Mouse (Mus musculus) mouse embryonic stem cell (cell line): ENCODE data around the gene Mcrip1.
"Not testable (repeated sequence)": the region's sequence is repeated elsewhere in the genome, so short reads cannot be mapped to it uniquely, and the experiment has no call there.

Source experiments
- in situ Hi-C, 2 experiments: fragments of 300-500 bp; cut with MboI; formaldehyde crosslinking; loops; 1 replicate in 1 of 2; 3 replicates in 1 of 2; pipeline ENCODE4 v1.14.3; 2019 to 2020; ENCODE audit warnings: low sequenced_read_pairs in 2 of 2, low pct_unique_long_range_greater_than_20kb in 1 of 2, mixed read lengths in 1 of 2; ENCODE audit not compliant: unreplicated experiment in 1 of 2

Gene Mcrip1

DNA sequence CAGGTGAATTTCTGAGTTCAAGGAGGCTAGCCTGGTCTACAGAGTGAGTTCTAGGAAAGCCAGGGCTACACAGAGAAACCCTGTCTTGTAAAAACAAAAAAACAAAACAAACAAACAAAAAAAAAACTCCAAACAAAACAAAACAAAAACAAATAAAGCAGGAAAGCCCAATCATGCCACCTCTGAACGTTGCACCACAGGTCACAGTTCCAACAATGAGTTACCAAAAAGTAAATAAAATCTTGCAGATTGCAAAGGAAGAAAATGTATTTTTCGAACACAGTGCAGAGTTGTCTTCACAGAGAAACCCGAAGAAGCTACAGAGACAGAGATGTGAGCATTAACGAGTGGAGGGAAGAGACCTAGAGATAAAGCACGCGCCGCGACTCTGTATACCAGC lies 26.9 kb downstream of the Mcrip1 start:
- in situ Hi-C loops = no loop called here

DNA sequence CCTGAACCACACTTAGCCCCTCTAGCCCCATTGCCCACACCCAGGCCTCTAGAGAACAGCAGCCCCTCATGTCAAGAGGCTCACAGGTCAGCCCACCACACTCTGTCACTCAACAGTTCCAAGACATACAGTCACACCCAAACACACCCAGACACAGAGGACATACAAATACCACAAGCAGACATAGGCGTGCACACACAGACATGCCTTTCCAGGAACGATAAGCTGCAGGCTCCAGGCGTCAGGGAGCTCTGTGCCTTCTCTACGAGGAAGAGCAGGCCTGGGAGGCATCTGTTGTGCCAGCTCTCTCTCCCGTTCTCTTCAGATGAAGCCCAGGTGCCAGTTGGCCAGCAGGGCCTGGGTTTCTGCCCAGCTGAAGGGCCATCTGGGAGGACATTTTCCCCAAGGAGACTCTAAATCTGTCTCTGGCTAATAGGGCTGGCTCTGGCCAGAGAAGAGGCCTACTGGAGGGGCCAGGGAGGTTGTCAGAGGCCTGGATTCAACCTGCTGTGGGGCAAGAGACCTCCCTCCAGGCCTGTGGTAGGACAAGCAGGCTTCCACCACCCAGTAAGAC lies 28.5 kb downstream of the Mcrip1 start:
- in situ Hi-C loops = no loop called here

DNA sequence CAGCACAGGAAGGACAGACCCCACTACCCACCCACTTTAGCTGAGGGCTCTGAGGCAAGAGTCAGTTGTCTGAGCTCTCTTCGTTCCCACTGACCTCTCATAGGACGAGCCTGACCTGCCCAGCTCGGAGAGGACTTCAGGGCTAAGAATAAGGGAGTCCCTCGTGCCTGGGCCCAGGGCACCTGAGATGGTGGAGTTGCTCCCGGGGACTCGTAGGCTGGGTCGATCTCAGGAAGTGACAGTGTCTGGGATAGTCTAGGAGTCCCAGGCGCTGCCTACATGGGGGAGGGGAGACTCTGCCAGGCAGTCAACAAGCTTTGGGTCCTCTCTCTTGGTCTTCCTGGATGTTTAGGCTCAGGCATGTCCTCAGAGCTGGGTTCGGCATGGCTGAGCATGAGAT lies 29.0 kb downstream of the Mcrip1 start:
- in situ Hi-C loops = no loop called here

DNA sequence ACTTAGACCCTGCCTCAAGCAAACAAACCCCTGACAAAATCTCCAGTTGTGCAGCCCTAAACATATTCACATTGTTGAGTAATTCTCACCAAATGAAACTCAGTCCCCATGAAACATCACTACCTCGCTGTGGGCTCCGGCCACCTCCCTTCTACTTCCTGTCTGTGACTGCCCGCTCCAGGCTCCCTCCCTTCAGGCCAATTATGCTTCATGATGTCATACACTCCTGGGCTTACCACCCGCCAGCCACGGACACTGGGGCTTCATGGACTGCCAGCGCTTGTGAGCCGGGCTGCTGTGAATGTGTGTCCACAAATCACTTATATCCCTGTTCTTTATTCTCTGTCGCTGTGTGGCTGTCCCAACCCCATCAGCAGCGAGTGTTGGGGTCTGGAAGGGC lies 29.8 kb downstream of the Mcrip1 start:
- in situ Hi-C loops = loop anchor here in 1 of 2 experiments (5.0 kb wide), 1 partner anchor 43 kb away; no protein-coding TSS in a partner anchor

DNA sequence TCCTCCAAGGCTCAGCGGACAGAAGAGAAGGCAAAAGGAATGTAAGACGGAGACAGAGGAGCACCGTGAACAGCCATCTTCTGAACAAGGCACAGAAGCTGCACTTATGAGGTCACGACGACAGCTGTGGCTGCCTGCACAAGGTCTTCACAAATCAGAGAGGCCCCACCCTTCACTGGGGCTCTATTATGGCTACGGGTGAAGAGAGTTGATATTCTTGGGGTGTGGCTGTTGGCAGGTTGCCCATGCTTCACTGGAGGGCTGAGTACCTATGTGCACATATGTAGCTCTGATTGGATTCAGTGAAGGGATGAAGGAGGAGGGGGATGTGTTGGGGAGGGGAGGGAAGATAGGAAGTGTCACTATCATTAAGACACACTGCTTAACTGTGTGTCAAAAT lies 31.0 kb downstream of the Mcrip1 start:
- in situ Hi-C loops = loop anchor here in 1 of 2 experiments (5.0 kb wide), 1 partner anchor 44 kb away; no protein-coding TSS in a partner anchor

DNA sequence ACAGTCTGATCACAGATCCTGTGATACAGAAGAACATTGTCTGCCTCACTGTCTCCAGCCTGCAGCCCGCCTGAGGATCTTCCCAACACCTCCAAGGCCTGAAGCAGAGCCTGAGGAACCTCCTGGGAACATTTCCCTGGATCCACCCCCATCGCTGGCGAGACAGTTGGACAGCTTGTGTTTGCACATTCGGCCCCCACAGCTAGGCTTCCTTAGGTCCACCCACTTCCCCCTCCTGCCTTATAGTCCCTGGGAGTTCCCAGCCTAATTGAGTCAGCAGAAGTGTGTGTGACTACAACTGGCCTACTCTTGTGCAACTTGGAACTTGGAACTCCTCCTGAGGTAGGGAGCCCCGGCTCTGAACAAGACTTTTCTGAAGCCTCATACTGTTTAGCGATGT lies 31.5 kb downstream of the Mcrip1 start:
- in situ Hi-C loops = loop anchor here in 1 of 2 experiments (5.0 kb wide), 1 partner anchor 44 kb away; no protein-coding TSS in a partner anchor

DNA sequence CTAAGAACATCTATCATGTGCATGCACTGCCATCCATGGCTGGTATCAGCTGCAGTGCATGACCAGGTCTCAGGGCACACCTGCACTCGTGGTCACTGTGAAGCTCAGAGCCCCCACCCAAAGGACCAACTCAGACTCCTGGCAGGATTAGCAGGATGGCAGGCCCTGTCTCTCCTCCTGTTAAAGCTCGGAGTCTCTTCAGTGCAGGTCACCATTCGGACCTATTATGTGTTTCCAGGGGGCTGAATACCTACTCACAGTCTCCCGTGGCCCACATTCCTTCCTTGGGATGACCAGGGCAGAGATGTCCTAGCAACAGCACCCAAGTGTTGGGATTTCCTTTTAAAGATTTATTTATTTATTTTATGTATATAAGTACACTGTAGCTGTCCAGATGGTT lies 32.4 kb downstream of the Mcrip1 start:
- in situ Hi-C loops = loop anchor here in 1 of 2 experiments (5.0 kb wide), 1 partner anchor 45 kb away; no protein-coding TSS in a partner anchor

DNA sequence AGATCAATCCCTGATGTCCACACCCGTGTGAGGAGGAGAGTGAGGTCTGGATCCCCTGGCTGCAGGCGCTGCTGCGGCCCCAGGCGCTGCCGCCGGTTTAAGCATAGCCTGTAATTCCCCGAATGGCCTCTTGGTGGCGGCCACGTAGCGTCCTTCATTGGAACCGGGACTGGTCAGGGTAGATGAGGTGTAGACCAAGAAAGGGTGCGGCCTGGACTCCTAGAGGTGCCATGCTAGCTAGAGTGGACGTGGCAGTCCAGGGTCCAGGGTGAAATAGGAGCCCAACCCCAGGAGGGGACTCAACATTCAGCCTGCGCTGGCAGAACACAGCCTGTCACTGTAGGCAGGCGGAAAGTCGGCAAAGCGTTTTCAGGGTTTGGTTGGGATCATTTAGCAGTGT lies 33.9 kb downstream of the Mcrip1 start:
- in situ Hi-C loops = loop anchor here in 1 of 2 experiments (5.0 kb wide), 1 partner anchor 47 kb away; no protein-coding TSS in a partner anchor

DNA sequence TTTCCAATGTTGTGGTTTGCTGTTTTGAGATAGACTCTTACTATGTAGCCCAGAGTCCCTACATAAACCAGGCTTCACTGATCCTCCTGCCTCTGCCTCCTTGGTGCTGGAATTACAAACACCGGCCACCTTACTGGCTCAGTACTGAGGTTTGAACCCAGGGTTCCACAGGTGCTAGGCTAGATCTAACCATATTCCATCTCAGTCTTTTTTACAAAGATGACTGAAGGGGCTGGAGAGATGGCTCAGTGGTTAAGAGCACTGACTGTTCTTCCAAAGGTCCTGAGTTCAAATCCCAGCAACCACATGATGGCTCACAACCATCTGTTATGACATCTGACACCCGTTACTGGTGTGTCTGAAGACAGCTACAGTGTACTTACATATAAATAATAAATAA lies 35.3 kb downstream of the Mcrip1 start:
- in situ Hi-C loops = not testable (repeated sequence)

DNA sequence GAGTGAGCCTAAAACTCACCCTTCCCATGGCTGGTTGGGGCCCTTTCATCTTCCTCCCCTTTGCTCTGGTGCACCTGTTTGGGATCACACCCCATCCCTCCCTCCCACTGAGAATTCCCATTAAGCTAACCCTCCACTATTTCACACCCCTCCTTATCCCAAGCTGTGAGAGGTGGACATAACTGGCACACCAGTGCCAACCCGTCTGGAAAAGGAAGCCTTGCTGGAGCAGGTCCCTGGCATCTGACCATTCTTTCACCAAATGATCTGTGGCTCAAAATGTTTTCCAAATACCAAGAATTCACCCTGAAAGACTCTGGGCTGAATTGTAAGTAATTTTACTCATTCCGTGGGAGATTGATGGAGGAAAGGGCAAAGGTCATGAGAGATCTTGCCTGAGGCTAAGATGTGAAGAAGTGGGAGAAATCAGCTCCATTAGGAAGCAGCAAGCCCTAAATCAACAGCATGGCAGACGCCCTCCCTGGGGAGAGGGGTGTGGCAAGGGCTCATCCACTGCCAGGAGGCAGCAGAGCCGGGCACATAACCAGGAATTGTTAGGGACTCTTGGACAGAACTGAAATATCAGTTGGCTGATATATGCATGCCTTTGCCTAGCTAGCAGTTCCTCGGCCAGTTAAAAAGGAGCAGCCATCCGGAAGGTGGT lies 36.6 kb downstream of the Mcrip1 start:
- in situ Hi-C loops = no loop called here

DNA sequence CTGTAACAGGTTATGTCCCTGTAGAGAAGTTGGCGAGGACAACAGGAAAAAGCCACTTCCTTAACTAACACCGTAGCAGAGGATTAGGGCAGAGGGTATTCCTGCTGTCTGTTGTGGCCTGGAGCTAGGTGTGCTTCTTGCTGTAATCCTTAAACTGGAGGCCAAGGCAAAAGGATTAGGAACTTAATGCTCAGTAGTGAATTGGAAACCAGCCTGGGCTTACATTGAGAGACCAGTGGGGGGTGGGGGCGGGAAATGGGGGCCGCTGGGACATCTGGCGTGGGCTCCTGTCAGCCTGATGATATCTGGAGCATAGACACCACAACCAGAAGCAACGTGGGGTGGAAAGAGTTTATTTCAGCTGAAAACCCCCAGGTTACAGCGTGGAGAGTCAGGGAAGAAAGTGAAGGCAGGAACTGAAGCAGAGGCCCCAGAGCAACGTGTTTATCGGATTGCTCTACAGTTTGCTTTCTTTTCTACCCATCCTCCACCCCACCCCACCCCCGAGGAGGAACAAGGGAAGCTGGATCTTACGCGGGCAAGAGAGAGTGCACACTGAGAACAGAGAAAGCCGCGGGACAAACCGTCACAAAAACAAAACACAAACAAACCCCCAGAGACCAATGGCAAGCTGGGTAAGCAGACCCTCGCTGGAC lies 39.0 kb downstream of the Mcrip1 start:
- in situ Hi-C loops = no loop called here

DNA sequence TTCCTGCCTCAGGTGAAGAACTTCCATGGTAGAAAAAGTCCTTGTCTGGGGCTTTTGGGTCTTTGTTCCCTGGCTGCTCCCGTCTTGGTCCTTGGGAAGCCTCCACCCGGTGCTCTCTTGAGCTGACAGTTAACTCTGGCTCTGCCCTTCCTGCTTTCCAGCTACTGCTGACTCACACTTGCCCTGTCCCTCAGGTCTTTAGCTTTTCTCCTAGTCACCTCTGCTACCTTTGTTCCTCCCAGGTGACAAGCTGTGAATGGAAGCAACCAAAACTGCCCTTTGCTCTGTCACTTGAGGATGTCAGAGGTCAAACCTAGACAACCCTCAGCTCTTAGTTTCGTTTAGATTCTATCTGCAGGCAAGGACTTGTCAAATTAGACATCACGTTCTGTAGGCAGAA lies 39.6 kb downstream of the Mcrip1 start:
- in situ Hi-C loops = no loop called here

DNA sequence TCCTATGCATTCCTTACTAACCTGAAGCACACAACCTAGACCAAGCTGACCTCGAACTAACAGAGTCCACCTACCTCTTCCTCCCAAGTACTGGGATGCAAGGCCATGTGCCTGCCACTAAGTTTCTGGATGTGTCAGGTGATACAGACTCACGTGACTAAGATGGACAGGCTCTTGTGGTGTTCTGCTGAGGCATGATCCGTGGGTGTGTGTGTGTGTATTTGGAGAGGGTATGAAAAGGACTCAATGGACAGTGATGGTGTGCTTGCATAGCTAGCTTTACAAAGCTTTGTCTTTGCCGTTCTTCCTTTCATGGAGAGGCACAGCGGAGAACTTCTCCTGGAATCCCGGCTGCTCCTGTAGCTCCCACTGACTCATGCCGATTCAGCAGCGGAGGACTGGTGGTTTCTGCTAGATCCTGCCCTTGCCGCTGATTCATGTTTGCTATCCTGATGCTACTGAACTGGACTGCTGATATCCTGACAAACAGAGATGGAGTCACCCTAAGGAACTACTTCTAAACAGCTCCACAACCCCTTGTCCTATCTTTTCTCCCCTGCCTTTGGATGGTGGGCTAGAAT lies 41.1 kb downstream of the Mcrip1 start:
- in situ Hi-C loops = no loop called here

DNA sequence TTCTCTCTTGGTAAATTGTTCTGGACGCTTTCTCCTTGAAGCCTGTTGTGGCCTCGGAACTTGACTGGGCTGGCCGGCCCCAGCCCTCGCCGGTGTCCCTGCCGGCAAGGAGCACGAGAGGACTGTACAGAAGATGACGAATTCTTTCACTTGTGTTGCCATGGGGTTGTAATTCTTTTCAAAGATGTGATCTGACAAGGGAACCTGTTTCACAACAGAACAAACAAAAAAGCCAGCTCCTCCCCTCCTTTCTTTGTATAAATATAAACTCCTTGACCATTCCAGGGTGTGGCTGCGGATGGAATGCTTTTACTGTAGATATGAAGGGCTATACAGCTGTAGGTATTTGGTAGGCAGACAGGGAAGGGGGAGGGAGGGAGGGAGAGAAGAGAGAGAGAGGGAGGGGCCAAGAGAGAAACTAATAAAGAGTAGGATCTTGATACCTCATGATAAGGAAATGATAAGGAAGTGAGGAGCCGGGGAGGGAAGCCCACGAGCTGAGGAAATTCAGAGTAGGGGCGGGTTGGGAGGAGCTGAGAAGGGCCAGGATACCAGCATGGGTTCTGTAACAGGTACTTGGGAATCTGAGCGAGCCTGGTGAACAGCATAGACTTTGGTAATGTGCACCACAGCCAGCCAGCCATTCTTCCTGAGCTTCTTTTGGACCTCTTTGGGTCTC lies 41.8 kb downstream of the Mcrip1 start:
- in situ Hi-C loops = no loop called here

DNA sequence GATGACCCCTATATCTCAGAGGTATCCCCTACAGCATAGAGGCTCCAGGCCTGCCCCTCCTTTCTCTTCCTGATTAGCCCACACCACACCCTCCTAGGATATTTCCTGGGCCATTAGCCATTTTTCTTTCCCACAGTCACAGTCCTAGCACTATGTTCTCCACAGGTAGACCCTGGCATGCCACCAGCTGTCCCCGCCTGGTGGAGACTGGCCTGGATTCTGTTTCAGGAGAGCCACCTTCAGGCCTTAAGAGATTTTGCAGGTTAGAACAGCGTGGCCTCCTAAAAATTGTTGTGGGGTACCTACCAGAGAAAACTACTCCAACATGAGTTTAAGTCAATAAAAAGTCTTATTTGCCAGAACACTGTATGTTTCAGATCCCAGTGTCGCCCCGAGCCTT lies 42.6 kb downstream of the Mcrip1 start:
- in situ Hi-C loops = no loop called here

DNA sequence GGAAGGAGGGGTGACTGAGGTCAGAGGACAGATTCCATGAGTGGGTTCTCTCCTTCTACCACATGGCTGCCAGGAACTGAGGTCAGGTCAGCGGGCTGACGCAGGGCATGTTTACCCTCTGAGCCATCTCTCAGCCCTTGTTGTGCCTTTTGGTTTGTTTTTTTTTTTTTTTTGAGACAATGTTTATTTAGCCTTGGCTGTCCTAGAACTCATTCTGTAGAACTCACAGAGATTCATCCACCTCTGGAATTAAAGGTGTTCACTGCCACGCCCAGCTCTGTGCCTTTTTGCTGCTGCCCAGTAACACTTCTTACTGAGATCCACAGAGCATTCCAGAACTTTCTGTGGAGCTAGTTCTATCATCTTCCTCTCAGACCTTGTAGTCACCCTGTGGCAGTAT lies 43.9 kb downstream of the Mcrip1 start:
- in situ Hi-C loops = no loop called here

DNA sequence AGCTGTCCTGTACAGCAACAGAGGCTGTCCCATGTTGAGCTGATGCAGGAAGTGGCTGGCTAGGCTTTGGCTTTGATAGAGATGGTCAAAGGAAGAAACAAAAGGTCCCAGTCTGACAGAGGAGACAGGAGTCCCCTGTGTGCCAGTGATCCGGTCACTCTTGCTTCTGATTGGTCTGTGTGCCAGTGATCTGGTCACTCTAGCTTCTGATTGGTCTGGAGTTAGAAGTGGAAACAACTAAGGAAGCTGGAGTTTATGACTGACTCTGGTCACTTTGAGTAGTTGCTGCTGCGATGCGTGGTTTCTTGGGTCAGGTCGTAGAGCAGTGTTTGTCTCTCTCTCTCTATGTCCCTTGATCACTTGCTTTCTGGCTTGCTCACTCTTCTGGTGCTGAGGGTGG lies 47.8 kb downstream of the Mcrip1 start:
- in situ Hi-C loops = no loop called here

DNA sequence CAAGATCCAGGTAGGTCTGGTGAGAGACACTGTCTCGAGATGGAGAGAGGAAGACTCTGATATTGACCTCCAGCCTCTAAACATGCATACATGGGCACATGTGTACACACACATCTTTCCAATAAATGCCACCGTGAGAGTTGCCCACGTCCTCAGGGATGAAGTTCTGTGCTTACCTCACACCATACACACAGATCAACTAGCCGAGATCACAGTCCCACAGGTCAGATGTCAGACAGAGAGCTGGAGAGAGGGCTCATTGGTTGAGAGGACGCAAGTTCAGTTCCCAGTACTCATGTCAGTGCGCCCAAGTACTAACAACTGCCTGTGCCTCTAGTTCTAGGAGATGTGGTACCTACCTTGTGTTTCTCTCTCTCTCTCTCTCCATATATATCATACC lies 48.5 kb downstream of the Mcrip1 start:
- in situ Hi-C loops = no loop called here

DNA sequence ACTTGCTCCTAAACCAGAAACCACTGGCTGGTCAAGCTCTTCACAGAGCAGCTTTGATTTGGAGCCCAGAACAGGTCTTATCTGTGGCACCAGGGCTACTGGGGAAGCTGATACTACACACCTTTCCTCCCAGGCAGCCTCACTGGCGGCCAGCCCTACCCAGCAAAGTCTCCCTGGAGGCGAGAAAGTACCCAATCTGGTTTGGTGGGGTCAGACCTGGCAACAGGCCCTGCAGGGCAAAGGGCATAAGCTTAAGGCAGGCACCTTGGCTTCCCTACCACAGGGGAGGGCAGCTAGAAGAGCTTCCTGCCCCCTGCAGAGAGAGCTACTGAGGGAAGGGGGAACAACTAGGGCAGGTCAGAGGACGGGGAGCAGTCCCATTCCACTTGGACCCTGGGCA lies 49.2 kb downstream of the Mcrip1 start:
- in situ Hi-C loops = no loop called here
